Mouse (Mus musculus) megakaryocyte, adult 5-6 weeks (primary cell): ENCODE results near the gene Ate1. TPM values are rescaled to one million over a fixed set of nuclear protein-coding genes. Genes with fewer than 3 reads are reported as not detected.

Experiments
- total RNA-seq, 2 experiments: library from RNA; stranded (forward) in 1 of 2; stranded (reverse) in 1 of 2; fragments of 153-499, 151-499 nt in 1 of 2; fragments of 221-1000, 200-1000 nt in 1 of 2; gene quantifications; 2 replicates each; pipeline versions ENCODE4 v1.2.3 to v1.2.4; 2015 to 2017

Gene Ate1
- total RNA-seq, 2 experiments from 2014 or later: 39.2 to 53.6 TPM

Other genes starting within 250 kb of the Ate1 start
- gene Nsmce4a, start 52.7 kb upstream of the Ate1 start, total RNA-seq (2015): 152 and 195 TPM in 2 replicates
- 146 and 152 TPM in 2 replicates for gene Nsmce4a, start 52.7 kb upstream of the Ate1 start, total RNA-seq (2017)
- 0.38 and 1.8 TPM in 2 replicates for gene Tacc2, start 57.1 kb upstream of the Ate1 start, total RNA-seq (2015)
- gene Tacc2, start 57.1 kb upstream of the Ate1 start, total RNA-seq (2017): 0.16 and 0.22 TPM in 2 replicates